Mouse (Mus musculus): ENCODE measurements at regions not wholly inside any gene's neighbourhood (a gene's known extent, or its start where the extent isn't known, plus 50 kb on each side); places are given as distances from the start of the nearest gene placed in this dataset.

GRCm38 (mm10) chr7:58919863-58920262 is 263.9 kb downstream of the Atp10a start:
- no peak overlapping the region for H3K4me3 ChIP-seq
- no peaks in the 10 kb centered on the region for H3K27me3 ChIP-seq
- peak; percentile 51; the same call in 1 of the 2 replicates for ATAC-seq (replicated peaks)
- H3K4me1 ChIP-seq = no peaks in the 10 kb centered on the region
- H3K9ac ChIP-seq (replicated peaks) = no peak overlapping the region
- H3K9me3 ChIP-seq = no peaks in the 10 kb centered on the region
- no peak overlapping the region for H3K4me2 ChIP-seq (replicated peaks)
- H3K27ac ChIP-seq (replicated peaks) = no peak overlapping the region
- H3K36me3 ChIP-seq = no peaks in the 10 kb centered on the region
- WGBS = 67% methylated on average over 1 of the region's 1 CpGs

GRCm38 (mm10) chr7:58920283-58920682 is 264.3 kb downstream of the Atp10a start:
- Histone ChIP-seq H3K27me3 (no peaks in the 10 kb centered on the region), H3K4me1 (no peaks in the 10 kb centered on the region), H3K9me3 (no peaks in the 10 kb centered on the region), H3K27ac (replicated peaks) (no peak overlapping the region), H3K9ac (replicated peaks) (no peak overlapping the region), H3K4me3 (no peak overlapping the region), H3K36me3 (no peaks in the 10 kb centered on the region), H3K4me2 (replicated peaks) (no peak overlapping the region)
- peak; percentile 85; the same call in 1 of the 2 replicates for ATAC-seq (replicated peaks)
- WGBS = 64% methylated on average over 1 of the region's 1 CpGs

GRCm38 (mm10) chr7:58924975-58925374 is 269.0 kb downstream of the Atp10a start:
- 98% methylated on average over 1 of the region's 1 CpGs for WGBS
- Histone ChIP-seq H3K9me3 (no peaks in the 10 kb centered on the region), H3K27me3 (no peaks in the 10 kb centered on the region), H3K4me3 (no peak overlapping the region), H3K27ac (replicated peaks) (no peak overlapping the region), H3K4me2 (replicated peaks) (no peak overlapping the region), H3K36me3 (no peaks in the 10 kb centered on the region), H3K9ac (replicated peaks) (no peak overlapping the region), H3K4me1 (no peaks in the 10 kb centered on the region)
- no peak for ATAC-seq (replicated peaks)

DNA sequence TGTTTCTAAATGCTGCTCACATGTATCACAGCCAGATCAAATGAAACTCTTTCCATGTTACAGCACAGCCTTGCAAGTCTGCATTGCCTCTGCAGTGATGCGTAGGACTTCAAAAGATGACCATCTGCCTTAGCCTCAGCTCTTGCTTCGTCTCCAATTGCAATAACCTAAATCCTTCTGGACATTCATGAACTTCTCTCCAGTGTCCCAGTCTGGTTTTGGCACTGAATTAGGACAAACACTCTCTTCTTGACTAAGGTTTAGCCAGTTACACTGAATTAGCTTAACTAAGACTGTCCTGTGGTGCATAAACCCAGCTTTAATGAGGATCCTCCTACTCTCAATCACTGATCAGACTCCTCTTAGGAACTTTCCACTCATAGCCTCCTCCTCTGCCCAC is 269.4 kb downstream of the Atp10a start:
- ATAC-seq (replicated peaks) = no peak
- Histone ChIP-seq H3K27me3 (no peaks in the 10 kb centered on the region), H3K9ac (replicated peaks) (no peak overlapping the region), H3K4me2 (replicated peaks) (no peak overlapping the region), H3K36me3 (no peaks in the 10 kb centered on the region), H3K9me3 (no peaks in the 10 kb centered on the region), H3K4me3 (no peak overlapping the region), H3K4me1 (no peaks in the 10 kb centered on the region), H3K27ac (replicated peaks) (no peak overlapping the region)
- WGBS = 87% methylated on average over 2 of the region's 2 CpGs

DNA sequence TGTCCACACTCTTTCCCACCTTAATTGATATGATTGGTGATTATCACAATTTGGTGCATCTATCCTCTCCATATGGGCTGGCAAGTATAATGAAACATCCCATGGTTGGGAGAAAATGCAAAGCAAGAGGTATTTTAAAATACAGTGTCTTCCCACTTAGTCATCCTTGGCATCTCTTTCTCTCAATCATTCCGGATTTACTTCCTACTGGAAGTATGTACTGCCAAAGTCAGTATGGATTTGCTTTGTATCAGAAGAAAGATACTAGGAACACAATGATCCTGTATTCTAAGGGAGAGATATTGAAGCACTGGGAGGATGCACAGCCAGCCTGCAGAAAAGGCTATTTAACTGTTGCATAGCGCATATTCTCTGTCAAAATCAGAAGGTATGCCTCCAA is 271.1 kb upstream of the Ube3a start:
- WGBS = 90% methylated on average over 2 of the region's 2 CpGs
- no peak overlapping the region for H3K4me3 ChIP-seq
- H3K36me3 ChIP-seq = no peaks in the 10 kb centered on the region
- H3K27me3 ChIP-seq = no peaks in the 10 kb centered on the region
- no peak overlapping the region for H3K27ac ChIP-seq (replicated peaks)
- no peak overlapping the region for H3K9ac ChIP-seq (replicated peaks)
- no peaks in the 10 kb centered on the region for H3K4me1 ChIP-seq
- no peak overlapping the region for H3K4me2 ChIP-seq (replicated peaks)
- no peaks in the 10 kb centered on the region for H3K9me3 ChIP-seq
- no peak for ATAC-seq (replicated peaks)

DNA sequence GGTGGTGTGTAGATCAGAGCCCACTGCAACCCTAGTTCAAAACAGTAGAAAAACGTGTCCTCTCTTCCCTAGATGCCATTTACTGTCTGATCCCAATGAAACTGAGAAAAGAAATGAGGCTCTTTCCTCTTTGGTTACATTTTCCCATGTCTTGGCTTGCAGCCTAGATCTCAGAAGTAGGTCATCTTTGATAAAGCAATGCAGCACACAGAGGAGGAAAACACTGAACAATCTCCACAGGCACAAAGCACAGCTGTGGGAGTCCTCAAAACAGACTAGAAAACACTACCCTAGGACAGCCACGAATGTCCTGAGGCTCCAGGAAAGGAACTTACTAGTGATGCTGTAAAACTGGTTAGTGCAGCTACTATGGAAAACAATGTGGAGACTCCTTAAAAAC is 221.4 kb upstream of the Ube3a start:
- no peak for ATAC-seq (replicated peaks)
- Histone ChIP-seq H3K27ac (replicated peaks) (no peak overlapping the region), H3K36me3 (no peaks in the 10 kb centered on the region), H3K4me2 (replicated peaks) (no peak overlapping the region), H3K4me1 (no peaks in the 10 kb centered on the region), H3K9ac (replicated peaks) (no peak overlapping the region), H3K27me3 (no peaks in the 10 kb centered on the region), H3K4me3 (no peak overlapping the region), H3K9me3 (no peaks in the 10 kb centered on the region)
- WGBS = 54% methylated on average over 2 of the region's 2 CpGs

DNA sequence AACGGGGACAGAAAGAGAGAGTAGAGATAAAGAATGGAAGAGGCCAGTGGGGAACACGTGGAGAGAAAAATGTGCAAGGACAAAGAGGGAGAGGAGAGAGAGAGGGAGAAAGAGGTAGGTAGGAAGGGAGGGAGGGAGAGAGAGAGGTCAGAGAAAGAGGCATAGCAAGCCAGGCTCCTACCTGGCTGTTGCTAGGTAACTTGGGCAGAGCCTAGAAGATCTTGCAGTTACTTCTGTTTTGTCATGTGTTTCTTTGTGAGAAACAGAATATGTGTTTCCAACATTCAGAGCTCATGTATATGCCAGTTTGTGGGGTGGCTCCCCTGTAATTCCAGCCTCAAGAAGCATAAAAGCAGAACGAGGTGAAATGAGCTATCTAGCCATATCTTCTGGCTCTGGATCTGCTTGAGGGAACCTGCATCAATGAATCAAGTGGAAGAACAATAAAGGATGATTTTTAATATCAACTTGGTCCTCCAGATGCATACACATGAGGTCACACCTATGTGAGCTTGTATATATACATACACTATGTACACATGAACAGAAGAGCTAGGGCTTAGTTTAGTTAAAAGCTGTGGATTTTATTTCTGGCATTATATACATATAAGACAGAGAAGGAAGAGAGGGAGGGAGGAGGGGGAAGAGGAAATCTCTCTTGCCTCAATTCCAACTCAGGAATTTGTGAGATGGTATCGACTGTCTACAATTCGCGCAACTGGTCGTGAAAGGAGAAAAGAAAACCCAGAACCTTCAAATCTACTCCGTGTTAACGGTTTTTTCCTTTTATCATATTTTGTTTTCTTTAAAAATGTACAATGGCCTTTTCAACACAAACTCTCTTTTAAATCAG is 214.9 kb upstream of the Ube3a start:
- H3K27ac ChIP-seq (replicated peaks) = no peak overlapping the region

DNA sequence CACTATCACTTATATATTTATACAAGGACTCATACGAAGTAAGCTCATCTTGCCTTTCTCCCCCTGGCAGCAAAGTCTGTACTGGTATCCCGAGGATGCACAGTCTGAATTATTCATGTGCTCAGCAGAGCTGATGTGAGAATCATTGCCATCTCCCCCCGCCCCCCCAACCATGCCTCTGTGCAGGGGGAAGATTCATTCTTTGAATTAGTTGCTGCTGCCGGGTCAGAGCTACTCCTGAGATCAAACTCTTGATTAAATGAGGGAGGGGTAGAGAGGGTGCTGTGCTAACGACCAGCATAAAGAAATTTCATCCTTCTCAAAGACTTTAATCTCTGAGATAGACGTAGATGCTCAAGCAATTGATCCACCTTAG is 214.3 kb upstream of the Ube3a start:
- H3K36me3 ChIP-seq = no peaks in the 10 kb centered on the region
- no peak overlapping the region for H3K27ac ChIP-seq (replicated peaks)
- no peaks in the 10 kb centered on the region for H3K9me3 ChIP-seq
- no peak overlapping the region for H3K4me3 ChIP-seq
- 49% methylated on average over 6 of the region's 6 CpGs for WGBS
- no peak overlapping the region for H3K4me2 ChIP-seq (replicated peaks)
- H3K4me1 ChIP-seq = no peaks in the 10 kb centered on the region
- no peak for ATAC-seq (replicated peaks)
- no peak overlapping the region for H3K9ac ChIP-seq (replicated peaks)
- H3K27me3 ChIP-seq = no peaks in the 10 kb centered on the region

More for the DNA sequence above, 214.9 kb upstream of the Ube3a start:
- Histone ChIP-seq H3K4me1 (no peaks in the 10 kb centered on the region), H3K36me3 (no peaks in the 10 kb centered on the region), H3K9me3 (no peaks in the 10 kb centered on the region), H3K4me3 (no peak overlapping the region), H3K9ac (replicated peaks) (no peak overlapping the region), H3K4me2 (replicated peaks) (no peak overlapping the region), H3K27me3 (no peaks in the 10 kb centered on the region)
- 82% methylated on average over 9 of the region's 9 CpGs for WGBS
- ATAC-seq (replicated peaks) = no peak

- peak; percentile 80 for ATAC-seq (replicated peaks)
- Histone ChIP-seq H3K9me3 (no peaks in the 10 kb centered on the region), H3K4me3 (no peak overlapping the region), H3K27me3 (no peaks in the 10 kb centered on the region), H3K36me3 (no peaks in the 10 kb centered on the region), H3K4me2 (replicated peaks) (no peak overlapping the region), H3K27ac (replicated peaks) (0 out of 2 replicates have a peak overlapping the region, but pooled peaks have one; percentile 11), H3K9ac (replicated peaks) (no peak overlapping the region), H3K4me1 (no peaks in the 10 kb centered on the region)
- WGBS = 54% methylated on average over 2 of the region's 2 CpGs
These were observed 201.1 kb upstream of the Ube3a start for GRCm38 (mm10) chr7:59027437-59027836.

Data from forebrain, embryonic 15.5 days (tissue).